Mouse (Mus musculus): Measurements from ENCODE around the gene Elavl4.

Gene Elavl4

DNA sequence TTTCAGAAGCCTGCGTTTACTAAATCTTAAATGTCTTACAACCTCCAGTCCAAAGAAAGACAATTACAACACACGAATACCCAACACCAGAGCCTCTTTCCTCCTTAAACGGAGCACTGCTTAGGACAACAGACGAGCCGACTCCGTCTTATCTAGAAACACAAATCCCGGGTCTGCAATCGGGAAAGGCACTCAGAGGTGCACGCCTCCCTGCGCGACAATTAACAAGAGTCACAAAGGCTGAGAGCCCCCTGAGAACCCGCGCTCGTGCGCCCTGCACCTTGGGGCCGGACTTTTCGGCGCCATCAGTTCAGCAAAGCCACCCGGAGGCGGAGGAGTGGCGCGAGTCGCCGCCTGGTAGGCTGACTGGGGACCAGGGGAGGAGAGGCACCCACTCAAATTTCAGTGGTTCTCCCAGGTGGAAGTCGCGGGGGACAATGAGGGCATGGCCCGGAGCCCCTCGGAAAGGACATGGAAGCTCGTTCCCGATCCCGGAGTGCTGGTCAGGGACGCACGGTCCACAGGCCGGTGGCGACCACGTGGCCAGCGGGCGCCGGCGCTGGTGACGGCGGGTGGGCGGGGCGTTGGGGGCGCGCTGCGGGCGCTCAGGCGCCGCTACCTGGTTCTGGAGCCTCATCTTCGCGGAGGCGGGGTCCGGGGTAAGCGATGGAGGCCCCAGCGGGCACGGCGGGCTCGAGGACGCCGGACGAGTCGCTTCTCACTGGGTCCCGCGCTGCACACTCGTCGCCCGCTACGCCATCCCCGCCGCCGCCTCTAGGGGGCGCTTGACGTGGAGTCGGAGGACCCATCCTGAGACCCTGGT lies at the start of gene Elavl4:
Elavl4 (minus strand) TSS at position 732 of the 823 bp plus-strand sequence.
- peak; percentile 70 for DNase-seq

DNA sequence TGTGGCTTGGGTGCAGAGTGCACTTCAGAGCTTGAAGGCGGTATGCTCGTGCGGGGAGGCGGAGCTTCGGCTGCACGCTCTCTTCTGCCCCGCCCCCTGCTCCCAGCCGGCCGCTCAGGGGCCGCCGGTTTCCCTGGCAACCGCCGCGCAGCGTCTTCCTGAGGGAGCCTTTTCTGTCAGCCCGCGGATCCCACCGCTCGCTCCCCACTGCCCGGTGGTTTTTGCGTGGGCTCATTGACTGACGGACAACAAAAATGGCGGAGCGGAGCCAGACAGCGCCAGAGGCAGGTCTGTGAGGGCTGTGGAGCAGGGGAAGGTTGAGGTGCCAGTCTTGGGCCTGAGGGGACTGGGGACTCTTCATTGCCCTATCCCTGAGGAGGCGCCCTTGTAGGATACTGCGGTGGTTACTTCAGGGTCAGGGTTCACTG lies 45.9 kb upstream of the Elavl4 start, which contains the start of gene Agbl4:
Agbl4 (plus strand) TSS at position 44 of the 428 bp plus-strand sequence.
- DNase-seq, result peak; percentile 84

DNA sequence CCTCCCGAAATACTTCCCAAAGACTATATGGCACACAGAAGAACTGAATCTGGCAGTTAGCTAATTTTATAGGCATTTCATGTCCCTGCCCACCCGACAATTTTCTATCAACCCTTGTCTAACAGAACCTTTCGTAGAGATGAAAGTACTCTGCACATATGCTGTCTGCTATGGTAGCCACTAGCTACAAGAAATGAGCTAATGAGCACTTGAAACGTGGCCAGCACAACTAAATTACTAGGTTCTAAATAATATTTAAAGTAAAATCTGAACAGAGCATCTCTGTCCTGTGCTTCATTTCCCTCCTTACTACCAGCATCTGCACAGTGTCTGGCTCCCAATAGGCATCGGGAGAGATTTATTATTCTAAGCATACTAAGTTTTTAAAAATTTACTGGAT lies 44.5 kb upstream of the Elavl4 start:
- no peak for DNase-seq

DNA sequence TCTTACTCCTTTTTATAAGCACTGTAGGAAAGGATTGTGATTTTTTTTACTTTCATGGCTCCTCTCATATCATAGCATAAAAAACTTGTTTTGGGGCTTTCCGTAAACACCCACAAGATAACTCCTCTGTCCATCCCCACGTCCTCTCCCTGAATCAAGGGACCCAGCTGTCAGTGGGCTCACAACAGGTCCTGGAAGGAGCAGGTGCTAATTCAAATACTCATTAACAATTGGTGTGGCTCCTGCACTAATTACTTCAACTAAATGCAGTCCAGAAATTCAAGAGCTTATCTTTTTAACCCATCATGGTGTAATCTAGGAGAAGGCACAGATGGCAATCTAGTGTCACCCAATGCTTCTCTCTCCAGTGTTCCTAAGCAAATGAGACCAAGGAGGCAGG lies 8.9 kb upstream of the Elavl4 start:
- no peak for DNase-seq

DNA sequence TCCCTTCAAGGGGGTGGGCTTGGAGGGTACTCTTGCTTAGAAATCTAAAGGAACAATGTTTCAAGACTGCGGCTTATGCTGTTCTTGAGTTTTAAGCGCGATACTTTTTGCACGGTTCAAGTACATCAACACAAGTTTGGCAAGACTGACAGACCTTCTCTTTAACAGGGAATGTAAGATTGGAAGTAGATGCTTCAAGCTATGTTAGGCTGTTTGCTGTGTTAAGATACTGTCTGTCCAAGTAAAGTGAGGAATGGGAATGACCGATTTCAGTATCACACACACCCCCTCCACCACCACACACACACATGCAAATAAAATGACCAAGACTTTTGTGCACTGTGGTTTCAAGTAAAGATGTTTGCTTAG lies 276 bp upstream of the Elavl4 start:
- no peak for DNase-seq

DNA sequence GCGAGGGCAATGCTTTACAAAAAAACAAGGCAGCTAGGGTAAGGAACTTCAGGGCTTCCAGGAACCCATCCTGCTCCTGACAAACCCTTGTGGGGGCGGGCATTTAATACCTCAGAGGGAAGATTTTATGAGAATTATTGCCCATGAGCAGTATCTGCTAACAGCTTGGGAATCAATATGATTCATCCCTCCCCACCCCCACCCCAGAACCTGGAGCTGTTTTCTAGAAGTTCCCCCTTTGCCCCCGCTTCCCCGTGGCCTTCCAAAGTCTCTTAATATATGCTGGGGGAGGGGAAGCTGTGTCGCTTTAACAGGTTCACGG lies 892 bp downstream of the Elavl4 start:
- DNase-seq, result no peak

DNA sequence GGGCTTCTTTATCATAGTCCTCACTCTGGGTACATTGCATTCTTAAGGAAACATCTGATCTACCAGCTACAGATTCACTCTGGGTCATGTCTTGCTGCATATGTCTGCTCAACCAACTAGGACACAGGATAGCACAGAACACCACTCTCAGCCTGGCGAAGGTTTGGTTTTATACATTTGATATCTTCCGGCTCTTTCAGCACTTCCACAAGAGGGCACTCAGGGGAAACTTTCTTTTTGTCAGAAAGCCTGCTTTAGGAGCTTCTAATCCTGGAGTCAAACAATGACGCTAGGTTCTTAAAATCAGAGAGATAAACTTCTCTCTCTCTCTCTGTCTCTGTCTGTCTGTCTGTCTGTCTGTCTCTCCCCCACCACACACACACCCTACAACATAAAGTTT lies 27.8 kb downstream of the Elavl4 start:
- peak; percentile 3 for DNase-seq

DNA sequence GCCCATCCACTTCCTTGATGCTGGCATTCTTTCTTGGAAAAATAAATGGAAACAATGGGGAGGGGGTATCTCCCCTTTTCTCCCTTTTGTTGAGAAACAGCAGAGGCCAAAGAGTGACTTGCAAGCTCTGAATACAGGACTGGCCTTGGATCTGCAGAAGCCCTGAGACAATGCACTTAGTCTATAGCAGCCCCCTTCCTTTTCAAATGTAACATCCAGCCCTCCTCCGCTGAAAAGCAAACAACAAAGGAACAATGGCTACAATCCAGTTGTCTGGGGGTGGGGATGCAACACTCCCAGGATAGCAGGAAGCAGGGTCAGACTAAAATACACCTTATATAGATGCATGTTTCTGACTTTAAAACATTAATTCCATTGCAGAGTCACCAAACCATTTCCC lies 39.6 kb downstream of the Elavl4 start:
- no peak for DNase-seq

DNA sequence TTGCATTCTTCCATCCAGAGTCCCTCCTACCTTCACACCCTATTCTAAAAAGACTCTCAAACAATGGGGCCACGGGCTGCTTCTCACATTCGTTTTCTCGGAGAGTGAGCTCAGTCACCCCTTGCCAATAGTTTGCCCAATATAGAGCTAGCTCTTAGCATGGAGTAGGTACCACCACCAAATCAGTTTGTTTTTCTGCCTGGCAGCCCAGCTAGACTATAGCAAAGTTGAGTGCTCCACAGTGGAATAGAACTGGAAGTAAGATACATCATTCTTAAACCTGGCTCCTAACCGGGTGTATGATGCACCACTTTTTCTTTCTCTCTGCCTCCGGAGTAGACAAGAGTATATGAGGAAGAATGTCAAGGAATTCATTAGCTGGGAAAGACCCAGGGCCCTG lies 44.7 kb downstream of the Elavl4 start:
- no peak for DNase-seq

DNA sequence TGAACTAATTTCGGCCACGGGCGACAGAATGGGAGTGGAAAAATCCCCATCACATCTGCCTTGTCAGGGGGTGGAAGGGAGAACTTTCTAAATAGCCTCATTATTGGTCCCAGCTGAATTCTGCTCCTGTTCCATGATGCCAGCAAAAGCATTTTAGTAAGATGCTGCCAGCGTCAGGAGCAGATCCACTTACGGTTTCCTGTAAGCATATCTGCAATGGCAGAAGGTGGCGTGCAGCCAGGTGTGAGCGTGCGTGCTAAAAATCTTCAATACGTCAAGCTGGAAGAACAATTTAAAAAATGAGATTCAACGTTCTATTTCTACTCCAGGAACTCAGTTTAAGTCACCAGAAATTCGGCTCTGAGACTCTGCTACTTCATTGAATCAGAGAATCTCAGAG lies 45.1 kb downstream of the Elavl4 start:
- DNase-seq, result no peak

DNA sequence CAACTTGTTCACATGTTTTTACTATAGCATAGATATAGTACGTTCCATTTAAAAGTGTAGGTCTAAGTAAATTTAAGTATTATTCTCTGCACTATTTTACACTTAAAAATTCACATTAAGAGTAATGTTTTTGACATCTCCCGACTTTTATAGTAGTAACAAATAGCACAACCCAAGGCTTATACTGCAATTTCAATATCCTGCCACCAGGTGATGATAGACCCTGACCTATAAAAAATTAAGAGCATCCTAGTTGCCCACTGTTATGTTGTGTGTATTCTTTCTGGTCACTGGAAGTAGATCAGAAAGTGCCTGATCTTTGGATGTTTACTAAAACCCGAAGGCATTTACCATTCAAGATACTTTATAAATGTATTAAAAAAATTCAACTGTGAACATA lies 55.9 kb downstream of the Elavl4 start:
- DNase-seq, result no peak

DNA sequence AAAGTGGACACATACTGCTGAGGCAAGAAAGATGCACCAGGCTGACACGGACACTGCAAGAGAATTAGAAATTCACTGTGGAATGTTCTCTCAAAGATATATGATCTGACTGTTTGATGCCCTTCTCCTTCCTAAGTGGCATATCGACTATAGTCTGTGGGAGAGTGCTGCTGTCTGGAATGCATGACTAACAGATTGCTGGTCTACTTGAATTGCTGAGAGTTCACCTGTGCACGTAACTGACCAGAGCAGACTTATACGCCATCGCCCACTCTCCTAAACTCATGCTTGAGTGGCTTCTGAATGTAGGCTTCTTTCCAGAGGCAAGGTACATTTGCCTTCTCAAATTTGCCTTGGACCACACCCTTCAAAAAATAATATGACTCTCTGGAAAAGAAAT lies 58.5 kb downstream of the Elavl4 start:
- no peak for DNase-seq

DNA sequence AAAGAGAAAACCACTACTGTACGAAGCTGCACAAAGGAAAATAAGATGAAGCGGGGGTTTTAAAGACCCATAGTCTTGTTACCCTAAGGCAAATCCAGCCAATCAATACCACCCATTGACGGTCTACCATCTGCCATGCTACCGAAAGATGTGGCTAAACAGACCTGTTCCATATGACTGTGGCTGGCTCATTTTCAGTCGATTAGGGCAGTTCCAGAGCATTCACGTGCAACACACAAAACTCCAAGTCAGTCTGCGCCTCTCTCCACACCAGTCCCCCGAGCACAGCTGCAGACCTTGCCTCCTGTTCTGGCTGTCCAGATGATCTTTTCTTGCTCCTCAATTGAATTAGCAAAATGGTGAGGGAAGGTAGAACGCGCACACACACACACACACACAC lies 59.2 kb downstream of the Elavl4 start:
- no peak for DNase-seq

DNA sequence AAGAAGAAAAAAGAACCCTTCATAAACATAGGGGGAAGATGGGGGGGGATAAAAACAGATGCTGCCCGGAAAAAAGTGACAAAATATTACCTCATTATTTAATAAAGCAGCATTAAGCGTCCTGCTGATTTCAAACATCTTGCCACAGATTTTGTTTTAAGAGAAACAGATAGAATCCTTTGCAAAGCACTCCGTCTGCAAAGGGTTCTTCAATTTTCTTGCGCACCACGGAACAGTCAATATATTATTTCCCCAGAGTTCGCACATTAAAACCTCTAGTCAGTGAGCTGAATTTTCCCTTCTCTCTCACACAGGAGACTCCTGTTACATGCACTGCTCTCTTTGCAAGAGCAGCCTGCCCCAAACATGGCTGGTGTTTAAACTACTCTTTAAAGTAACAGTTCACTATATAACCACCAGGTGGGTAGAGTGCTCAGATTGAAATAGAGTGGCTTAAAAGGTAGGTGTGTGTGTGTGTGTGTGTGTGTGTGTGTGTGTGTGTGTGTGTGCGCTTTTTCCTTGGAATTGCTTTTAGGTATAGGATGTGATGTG lies 61.1 kb downstream of the Elavl4 start:
- no peak for DNase-seq

DNA sequence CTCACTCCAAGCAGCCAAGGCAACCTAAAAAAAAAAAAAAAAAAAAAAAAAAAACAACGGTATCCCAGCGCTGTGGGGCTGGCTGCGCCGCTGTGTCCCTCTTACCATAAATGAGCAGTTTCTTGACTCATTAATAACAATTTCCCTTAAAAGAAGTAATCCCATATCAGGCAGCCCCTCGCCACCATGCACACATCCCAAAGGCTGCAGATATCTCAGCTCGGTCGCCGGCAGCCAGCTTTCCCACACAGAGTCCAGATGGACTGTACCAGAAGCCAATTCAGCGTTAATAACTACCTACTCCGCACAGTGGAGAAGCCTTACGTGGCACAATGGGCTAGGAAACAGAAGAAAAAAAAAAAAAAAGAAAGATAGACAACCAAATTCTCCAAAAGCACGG lies 61.7 kb downstream of the Elavl4 start:
- DNase-seq, result no peak

DNA sequence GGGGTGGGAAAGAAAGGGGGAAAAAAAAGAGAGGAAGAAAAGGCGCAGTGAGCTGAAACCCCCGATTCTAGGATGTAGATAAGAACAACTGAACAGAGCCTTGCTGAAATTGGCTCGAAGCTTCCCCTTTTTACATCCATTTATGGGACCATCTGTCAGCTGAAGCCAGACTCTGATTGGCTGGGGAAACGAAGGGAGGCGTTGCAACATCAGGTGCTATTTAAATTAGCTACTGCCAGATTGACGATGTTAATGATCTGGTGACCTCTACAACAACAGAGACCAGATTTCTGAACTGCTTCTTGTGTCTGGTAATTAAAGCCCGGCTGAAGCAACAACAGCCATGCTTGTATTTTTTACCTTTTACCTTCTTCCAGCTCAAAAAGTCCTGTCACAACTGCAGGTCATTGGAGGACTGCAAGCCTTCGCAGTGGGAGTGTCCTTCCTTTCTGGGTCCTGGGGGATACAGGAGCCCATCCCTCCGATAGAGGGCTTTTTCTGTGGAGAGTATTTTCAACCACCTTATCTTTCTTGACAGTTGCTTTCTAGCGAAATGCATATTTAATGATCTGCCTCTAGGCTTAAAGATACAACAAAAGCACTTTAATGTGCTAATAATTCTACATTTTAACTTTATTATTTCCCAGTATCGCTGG lies 64.2 kb downstream of the Elavl4 start:
- DNase-seq, result no peak

DNA sequence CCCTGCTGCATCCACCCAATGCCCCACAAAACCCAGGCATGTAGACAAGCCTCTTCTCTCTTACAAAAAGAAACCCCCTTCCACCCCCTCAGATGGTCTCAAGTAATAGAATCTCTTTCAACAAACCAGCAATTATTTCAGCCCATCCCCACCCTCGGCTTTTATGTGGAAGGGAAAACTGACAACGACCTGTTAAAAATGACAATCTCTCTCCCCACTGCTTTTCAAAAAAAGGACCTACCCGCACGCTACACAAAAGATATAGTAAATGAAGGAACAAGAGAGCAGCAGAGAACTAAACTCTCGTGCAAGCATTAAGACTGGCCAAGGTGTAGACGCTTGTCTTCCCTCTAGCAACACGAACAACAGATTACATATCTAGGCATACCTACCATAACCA lies 64.9 kb downstream of the Elavl4 start:
- no peak for DNase-seq

DNA sequence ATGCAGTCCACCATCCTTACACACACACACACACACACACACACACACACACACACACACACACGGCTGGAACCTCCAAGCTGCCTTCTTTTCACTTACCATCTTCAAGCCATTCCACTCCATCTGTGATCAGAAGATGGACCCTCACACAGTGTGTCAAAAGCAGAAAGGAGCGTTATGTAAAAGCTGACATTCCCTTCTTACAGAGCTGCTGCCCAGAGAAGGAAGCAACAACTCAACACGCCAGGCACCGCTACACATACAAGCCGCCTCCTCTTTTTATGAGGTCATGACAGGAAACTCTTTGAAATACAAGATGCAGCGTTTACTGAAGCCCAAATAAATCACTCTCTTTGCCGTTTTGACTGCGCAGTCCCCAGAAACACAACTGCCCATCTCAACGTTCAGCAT lies 65.3 kb downstream of the Elavl4 start:
- peak; percentile 9 for DNase-seq

DNA sequence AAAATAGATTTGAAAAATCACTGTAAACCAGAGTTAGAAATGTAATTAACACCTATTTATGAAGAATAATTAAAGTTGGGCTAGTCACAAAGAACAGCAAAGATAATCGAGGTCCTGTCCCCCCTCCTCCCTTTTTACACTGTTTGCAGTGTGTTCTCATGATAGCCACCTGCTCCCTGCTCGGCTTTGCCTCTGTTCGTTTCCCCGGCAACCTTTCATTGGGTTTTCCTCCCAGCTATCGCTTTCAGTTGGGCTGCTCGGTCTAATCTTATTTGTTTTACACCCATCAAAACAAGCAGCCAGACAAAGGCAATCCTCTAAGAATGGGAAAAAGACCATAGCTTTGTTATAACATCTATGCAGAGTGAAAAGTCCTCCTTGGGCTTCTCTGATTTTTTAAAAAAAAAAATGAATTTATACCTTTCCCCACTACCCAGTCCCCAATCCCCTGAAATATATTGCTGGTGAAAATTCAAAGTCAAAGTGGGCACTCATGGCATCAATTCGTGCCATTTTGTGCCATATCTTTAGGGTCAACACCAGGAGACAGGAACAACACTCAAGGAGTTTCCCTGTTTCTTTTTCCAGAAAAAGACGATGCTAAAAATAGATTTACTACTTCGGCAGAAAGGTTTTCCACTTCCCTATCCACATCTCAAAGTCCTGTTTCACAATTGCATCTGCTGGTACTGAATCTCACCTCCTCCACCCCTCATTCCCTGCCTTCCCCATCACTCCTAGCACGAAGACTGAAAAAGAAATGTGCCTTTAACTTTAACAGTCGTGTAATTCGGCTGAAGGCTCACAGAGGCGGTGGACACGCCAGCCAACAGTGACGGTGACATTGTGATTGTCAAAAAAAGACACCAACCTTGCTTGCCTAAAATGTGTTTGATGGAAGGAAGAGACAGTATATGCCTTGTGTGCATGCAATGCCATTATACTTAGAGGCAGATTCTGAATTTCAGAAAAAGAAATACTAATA lies 66.1 kb downstream of the Elavl4 start:
- no peak for DNase-seq

DNA sequence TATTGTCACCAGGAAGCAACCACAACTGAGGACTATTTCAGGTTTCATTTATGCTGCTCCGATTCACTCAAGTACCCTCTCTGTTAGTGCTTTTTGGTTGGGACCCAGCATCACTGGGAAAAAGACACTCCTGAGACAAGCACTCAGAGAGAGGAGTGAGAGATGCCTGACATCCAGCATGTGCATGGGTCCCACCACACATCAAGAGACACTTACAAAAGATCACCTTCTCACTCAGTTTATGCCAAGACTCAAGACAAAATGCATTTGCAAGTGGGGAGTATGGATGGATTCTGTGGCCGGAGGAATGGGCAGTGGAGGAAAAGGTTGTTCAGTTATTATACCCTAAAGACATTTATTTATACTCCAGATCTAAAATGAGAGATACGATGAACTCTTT lies 67.3 kb downstream of the Elavl4 start:
- DNase-seq, result no peak

DNA sequence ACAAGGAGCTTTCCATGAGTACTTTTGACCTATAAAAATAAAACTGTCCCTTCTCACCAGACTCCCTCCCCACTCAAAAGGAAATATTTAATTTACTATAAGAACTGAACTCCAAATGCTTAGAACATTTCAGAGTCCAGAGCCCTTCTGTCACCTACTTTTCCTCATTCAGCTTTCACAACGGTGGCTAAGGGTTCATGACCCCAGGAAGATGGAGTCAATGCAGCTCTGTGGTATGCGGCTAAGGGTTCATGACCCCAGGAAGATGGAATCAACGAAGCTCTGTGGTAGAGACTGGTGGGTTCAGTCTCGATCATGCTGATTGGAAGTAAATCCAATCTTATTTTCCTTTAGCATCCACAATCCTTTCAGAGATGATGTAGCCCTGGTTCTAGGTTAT lies 81.7 kb downstream of the Elavl4 start:
- no peak for DNase-seq

DNA sequence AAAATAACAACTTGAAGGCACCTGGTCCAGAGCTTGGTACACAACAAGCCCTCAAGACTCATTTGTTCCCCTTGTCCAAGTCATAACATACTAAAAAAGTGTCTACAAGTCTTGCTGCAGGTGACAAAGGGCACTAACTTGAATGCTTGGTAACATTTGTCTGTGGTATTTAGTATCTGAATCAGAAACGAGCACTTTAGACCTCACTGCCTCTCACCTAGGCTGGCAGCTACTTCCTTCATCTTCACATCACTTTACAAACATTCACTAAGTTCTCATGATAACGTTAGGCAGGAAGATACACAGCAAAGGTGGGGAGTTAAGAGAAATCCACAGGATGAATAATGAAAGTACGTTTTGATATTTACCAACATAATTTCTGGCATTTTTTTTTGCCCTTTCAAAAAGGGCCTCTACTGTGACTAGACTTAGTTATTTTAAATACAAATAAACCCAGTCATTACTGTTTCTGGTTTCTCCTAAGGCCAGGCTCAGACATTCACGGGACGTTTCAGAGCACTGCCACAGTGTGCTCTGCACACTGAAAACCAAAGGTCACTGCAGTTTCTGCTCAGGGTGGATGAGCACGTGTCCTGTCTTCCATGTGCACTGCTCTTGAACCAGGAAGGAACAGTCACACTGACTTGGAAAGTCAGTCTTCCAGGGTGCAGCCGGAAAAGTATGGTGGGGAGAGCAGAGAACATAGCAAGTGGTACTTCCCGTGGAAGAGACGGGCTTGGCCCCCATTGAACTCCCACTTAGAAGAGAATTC lies 84.7 kb downstream of the Elavl4 start:
- DNase-seq, result no peak
